Mouse (Mus musculus): ENCODE data around the gene Scnm1. TPM values are rescaled to one million over a fixed set of nuclear protein-coding genes. Genes with fewer than 3 reads are reported as not detected.
A peak's percentile ranks its signal among the peaks of the same experiment; 100 is the strongest.
"Not testable (repeated sequence)": the region's sequence is repeated elsewhere in the genome, so short reads cannot be mapped to it uniquely, and the experiment has no call there.

Gene Scnm1
- polyA plus RNA-seq, 1 experiment from 2014 or later, result 77.4 TPM

DNA sequence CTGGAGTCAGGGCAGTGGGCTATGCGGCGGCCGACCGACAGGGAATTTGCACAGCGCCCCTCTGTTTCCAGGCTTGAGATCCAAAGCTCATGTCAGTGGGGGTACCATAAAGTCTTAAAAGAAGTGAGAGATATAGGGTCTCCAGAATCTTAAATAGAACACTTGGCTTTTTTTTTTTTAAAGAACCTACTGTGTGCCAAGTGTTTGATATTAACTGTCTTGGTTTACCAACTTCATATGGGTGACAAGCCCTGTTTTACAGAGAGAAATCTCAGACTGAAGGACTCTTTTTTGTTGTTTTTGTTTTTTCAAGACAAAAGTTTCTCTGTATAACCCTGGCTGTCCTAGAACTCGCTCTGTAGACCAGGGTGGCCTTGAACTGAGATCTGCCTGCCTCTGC, 7.0 kb upstream of the Scnm1 start:
- Histone ChIP-seq H3K4me3 (ENCODE audit: low read depth, low read length) (no peak overlapping the region), H3K4me1 (replicated peaks; ENCODE audit: control insufficient read depth, insufficient read depth, low read length) (no peaks in the 10 kb centered on the region), H3K9me3 (ENCODE audit: control insufficient read depth, low read length) (no peaks in the 10 kb centered on the region), H3K27ac (ENCODE audit: low read depth, low read length) (no peak overlapping the region), H3K36me3 (ENCODE audit: control insufficient read depth, insufficient read depth, low read length) (no peaks in the 10 kb centered on the region), H3K27me3 (ENCODE audit: control insufficient read depth, insufficient read depth, low read length) (no peaks in the 10 kb centered on the region), H3K4me2 (ENCODE audit: low read depth, low read length, severe bottlenecking) (no peak overlapping the region), H3K9ac (ENCODE audit: low read length) (no peak overlapping the region)
- 95% methylated on average over 6 of the region's 6 CpGs for WGBS
- DNase-seq (ENCODE audit: low spot score), result no peak
- ATAC-seq (replicated peaks; ENCODE audit: low FRiP score), result no peak

GRCm38 (mm10) chr3:95140289-95140595, 6.4 kb upstream of the Scnm1 start:
- Histone ChIP-seq H3K4me2 (ENCODE audit: low read depth, low read length, severe bottlenecking) (no peak overlapping the region), H3K27me3 (ENCODE audit: control insufficient read depth, insufficient read depth, low read length) (no peaks in the 10 kb centered on the region), H3K36me3 (ENCODE audit: control insufficient read depth, insufficient read depth, low read length) (no peaks in the 10 kb centered on the region), H3K27ac (ENCODE audit: low read depth, low read length) (no peak overlapping the region), H3K4me1 (replicated peaks; ENCODE audit: control insufficient read depth, insufficient read depth, low read length) (0 out of 2 replicates have a peak, but pooled peaks cover 2% of the 10 kb centered on the region), H3K4me3 (ENCODE audit: low read depth, low read length) (no peak overlapping the region), H3K9me3 (ENCODE audit: control insufficient read depth, low read length) (no peaks in the 10 kb centered on the region), H3K9ac (ENCODE audit: low read length) (no peak overlapping the region)
- DNase-seq (ENCODE audit: low spot score) (no peak), ATAC-seq (replicated peaks; ENCODE audit: low FRiP score) (no peak)
- WGBS, result 59% methylated on average over 18 of the region's 18 CpGs

GRCm38 (mm10) chr3:95139586-95140288, 5.9 kb upstream of the Scnm1 start:
- H3K4me3 ChIP-seq (ENCODE audit: low read depth, low read length), result no peak overlapping the region
- H3K27ac ChIP-seq (ENCODE audit: low read depth, low read length), result no peak overlapping the region
- no peak overlapping the region for H3K4me2 ChIP-seq (ENCODE audit: low read depth, low read length, severe bottlenecking)
- no peak for ATAC-seq (replicated peaks; ENCODE audit: low FRiP score)
- H3K9ac ChIP-seq (ENCODE audit: low read length), result no peak overlapping the region
- no peaks in the 10 kb centered on the region for H3K36me3 ChIP-seq (ENCODE audit: control insufficient read depth, insufficient read depth, low read length)
- WGBS, result 76% methylated on average over 25 of the region's 25 CpGs
- H3K4me1 ChIP-seq (replicated peaks; ENCODE audit: control insufficient read depth, insufficient read depth, low read length), result 0 out of 2 replicates have a peak, but pooled peaks cover 2% of the 10 kb centered on the region
- DNase-seq (ENCODE audit: low spot score), result no peak
- no peaks in the 10 kb centered on the region for H3K27me3 ChIP-seq (ENCODE audit: control insufficient read depth, insufficient read depth, low read length)
- no peaks in the 10 kb centered on the region for H3K9me3 ChIP-seq (ENCODE audit: control insufficient read depth, low read length)

DNA sequence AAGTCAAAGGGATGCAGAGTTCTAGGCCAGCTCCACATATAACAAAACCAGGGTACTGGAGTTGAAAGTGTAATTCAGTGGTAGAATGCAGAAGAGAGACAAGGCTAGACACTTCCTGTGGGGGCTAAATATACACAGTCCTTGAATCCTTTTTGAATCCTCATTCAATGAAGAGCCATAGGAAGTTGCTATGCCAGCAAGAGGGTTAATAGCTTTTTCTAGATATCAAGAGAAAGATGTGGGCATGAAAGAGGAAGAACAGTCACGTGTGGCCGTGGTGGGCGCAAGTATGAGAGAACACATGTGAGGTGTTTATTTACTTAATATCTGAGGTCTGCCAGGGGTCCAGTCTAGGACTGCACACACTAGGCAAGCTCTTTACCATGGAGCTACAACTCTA, 2.5 kb upstream of the Scnm1 start:
- no peaks in the 10 kb centered on the region for H3K36me3 ChIP-seq (ENCODE audit: control insufficient read depth, insufficient read depth, low read length)
- H3K4me1 ChIP-seq (replicated peaks; ENCODE audit: control insufficient read depth, insufficient read depth, low read length), result 0 out of 2 replicates have a peak, but pooled peaks cover 7% of the 10 kb centered on the region
- H3K4me3 ChIP-seq (ENCODE audit: low read depth, low read length), result no peak overlapping the region
- WGBS, result 89% methylated on average over 3 of the region's 3 CpGs
- ATAC-seq (replicated peaks; ENCODE audit: low FRiP score) (no peak), DNase-seq (ENCODE audit: low spot score) (no peak)
- no peak overlapping the region for H3K4me2 ChIP-seq (ENCODE audit: low read depth, low read length, severe bottlenecking)
- no peak overlapping the region for H3K27ac ChIP-seq (ENCODE audit: low read depth, low read length)
- H3K9ac ChIP-seq (ENCODE audit: low read length), result no peak overlapping the region
- no peaks in the 10 kb centered on the region for H3K27me3 ChIP-seq (ENCODE audit: control insufficient read depth, insufficient read depth, low read length)
- no peaks in the 10 kb centered on the region for H3K9me3 ChIP-seq (ENCODE audit: control insufficient read depth, low read length)

DNA sequence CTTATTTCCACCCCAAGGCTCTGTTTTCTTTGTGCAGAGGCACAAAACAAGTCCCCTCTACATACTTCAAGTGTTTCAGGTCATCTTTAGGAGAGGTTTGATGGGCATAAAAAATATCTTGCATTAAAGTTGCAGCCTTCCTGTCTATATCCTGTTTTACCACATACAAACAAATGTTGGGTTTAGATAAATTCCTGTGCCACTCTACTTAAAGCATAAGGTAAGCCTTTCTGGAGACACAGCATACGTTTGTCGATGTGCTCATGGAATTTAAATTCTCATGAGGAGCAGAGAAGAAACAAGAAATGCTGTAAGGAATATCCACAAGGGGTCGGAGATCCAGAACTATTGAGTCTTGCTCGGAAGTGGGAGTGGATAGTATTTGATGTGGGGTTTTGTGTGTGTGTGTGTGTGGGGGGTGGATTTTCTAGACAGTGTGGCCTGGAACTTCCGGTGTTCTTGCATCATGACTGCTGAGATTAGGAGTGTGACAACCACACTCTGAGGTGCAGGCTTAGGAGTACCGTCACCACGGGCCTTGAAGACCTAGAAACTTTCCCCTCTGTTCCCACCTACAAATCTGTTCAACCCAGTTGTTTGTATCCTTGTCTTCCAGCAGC, 1.7 kb upstream of the Scnm1 start:
- Histone ChIP-seq H3K4me2 (ENCODE audit: low read depth, low read length, severe bottlenecking) (peak overlapping the region; percentile 32; the same call in 1 of the 2 replicates), H3K9ac (ENCODE audit: low read length) (no peak overlapping the region), H3K36me3 (ENCODE audit: control insufficient read depth, insufficient read depth, low read length) (no peaks in the 10 kb centered on the region), H3K4me3 (ENCODE audit: low read depth, low read length) (no peak overlapping the region), H3K27ac (ENCODE audit: low read depth, low read length) (no peak overlapping the region), H3K27me3 (ENCODE audit: control insufficient read depth, insufficient read depth, low read length) (no peaks in the 10 kb centered on the region), H3K9me3 (ENCODE audit: control insufficient read depth, low read length) (no peaks in the 10 kb centered on the region), H3K4me1 (replicated peaks; ENCODE audit: control insufficient read depth, insufficient read depth, low read length) (0 out of 2 replicates have a peak, but pooled peaks cover 7% of the 10 kb centered on the region)
- ATAC-seq (replicated peaks; ENCODE audit: low FRiP score) (no peak), DNase-seq (ENCODE audit: low spot score) (no peak)
- WGBS, result 89% methylated on average over 7 of the region's 7 CpGs

DNA sequence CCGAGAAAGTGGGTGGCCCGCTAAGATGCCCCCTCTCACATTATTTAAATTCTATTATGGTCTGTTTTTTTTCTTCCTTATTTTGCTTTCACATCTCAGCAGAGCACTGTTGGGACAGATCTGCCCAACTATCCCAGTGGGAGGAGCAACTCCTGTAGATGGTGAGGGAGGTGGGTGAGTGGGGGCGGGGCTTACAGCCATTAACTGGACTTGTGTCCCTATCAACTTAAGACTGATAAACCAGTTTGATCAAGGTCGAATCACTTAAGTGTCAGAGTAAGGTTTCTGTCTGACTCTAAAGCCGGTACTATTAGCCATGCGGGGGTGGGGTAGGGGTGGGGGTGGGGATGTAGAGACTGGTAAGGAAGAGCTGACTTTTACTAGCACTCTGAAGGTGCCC, 1.2 kb upstream of the Scnm1 start:
- DNase-seq (ENCODE audit: low spot score) (no peak), ATAC-seq (replicated peaks; ENCODE audit: low FRiP score) (0 out of 2 replicates have a peak, but pooled peaks have one; percentile 22)
- Histone ChIP-seq H3K27ac (ENCODE audit: low read depth, low read length) (no peak overlapping the region), H3K27me3 (ENCODE audit: control insufficient read depth, insufficient read depth, low read length) (no peaks in the 10 kb centered on the region), H3K9ac (ENCODE audit: low read length) (no peak overlapping the region), H3K4me1 (replicated peaks; ENCODE audit: control insufficient read depth, insufficient read depth, low read length) (0 out of 2 replicates have a peak, but pooled peaks cover 7% of the 10 kb centered on the region), H3K4me3 (ENCODE audit: low read depth, low read length) (peak overlapping the region; percentile 17; the same call in 1 of the 2 replicates), H3K9me3 (ENCODE audit: control insufficient read depth, low read length) (no peaks in the 10 kb centered on the region), H3K4me2 (ENCODE audit: low read depth, low read length, severe bottlenecking) (peak overlapping the region; percentile 32), H3K36me3 (ENCODE audit: control insufficient read depth, insufficient read depth, low read length) (no peaks in the 10 kb centered on the region)
- WGBS, result 43% methylated on average over 6 of the region's 6 CpGs

GRCm38 (mm10) chr3:95134133-95134532, 322 bp upstream of the Scnm1 start:
- H3K27me3 ChIP-seq (ENCODE audit: control insufficient read depth, insufficient read depth, low read length); H3K9me3 ChIP-seq (ENCODE audit: control insufficient read depth, low read length); H3K9ac ChIP-seq (ENCODE audit: low read length); H3K4me2 ChIP-seq (ENCODE audit: low read depth, low read length, severe bottlenecking); H3K36me3 ChIP-seq (ENCODE audit: control insufficient read depth, insufficient read depth, low read length); H3K4me3 ChIP-seq (ENCODE audit: low read depth, low read length); H3K4me1 ChIP-seq (replicated peaks; ENCODE audit: control insufficient read depth, insufficient read depth, low read length); DNase-seq (ENCODE audit: low spot score); H3K27ac ChIP-seq (ENCODE audit: low read depth, low read length): not testable (repeated sequence)
- ATAC-seq (replicated peaks; ENCODE audit: low FRiP score), result peak; percentile 40
- no CpG with 5 or more reads among the region's 12 CpGs for WGBS

DNA sequence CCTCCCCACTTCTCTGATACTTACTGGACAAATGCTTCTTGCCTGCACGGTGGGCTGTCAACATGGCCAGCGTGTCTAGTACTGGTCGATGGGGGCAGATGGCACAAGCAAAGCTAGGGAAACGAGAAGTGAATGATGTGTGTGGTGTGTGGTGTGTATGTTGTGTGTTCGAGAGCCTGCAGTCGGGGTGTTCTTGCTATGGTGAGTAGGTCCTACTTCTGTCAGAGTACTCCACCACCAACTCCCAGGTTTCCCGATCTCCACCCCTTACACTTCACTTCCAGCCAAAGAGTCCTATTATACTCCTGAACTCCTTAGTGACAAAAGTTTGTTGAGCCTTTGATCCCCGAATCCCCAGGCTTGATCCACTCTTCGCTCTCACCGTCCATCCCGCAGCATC, 635 bp downstream of the Scnm1 start:
- WGBS, result 58% methylated on average over 11 of the region's 11 CpGs
- H3K4me1 ChIP-seq (replicated peaks; ENCODE audit: control insufficient read depth, insufficient read depth, low read length), result 0 out of 2 replicates have a peak, but pooled peaks cover 7% of the 10 kb centered on the region
- no peaks in the 10 kb centered on the region for H3K9me3 ChIP-seq (ENCODE audit: control insufficient read depth, low read length)
- H3K36me3 ChIP-seq (ENCODE audit: control insufficient read depth, insufficient read depth, low read length), result no peaks in the 10 kb centered on the region
- H3K4me3 ChIP-seq (ENCODE audit: low read depth, low read length), result peak overlapping the region; percentile 56
- H3K9ac ChIP-seq (ENCODE audit: low read length), result peak overlapping the region; percentile 70
- H3K27me3 ChIP-seq (ENCODE audit: control insufficient read depth, insufficient read depth, low read length), result no peaks in the 10 kb centered on the region
- no peak; the same call in 1 of the 2 replicates for ATAC-seq (replicated peaks; ENCODE audit: low FRiP score)
- H3K4me2 ChIP-seq (ENCODE audit: low read depth, low read length, severe bottlenecking), result peak overlapping the region; percentile 90
- no peak for DNase-seq (ENCODE audit: low spot score)
- 0 out of 2 replicates have a peak overlapping the region, but pooled peaks have one; percentile 14 for H3K27ac ChIP-seq (ENCODE audit: low read depth, low read length)

All from forebrain, embryonic 11.5 days (tissue).